Mouse (Mus musculus) E14TG2a.4 (cell line): ENCODE measurements around the gene Pacsin1.

ENCODE experiments used
- H3K27me3 ChIP-seq: 2 replicates; pipeline ENCODE4 v1.6.1; 2014; ENCODE audit warnings: low read length, control low read depth; ENCODE audit not compliant: insufficient read depth
- H3K36me3 ChIP-seq: 2 replicates; pipeline ENCODE4 v1.6.1; 2014; ENCODE audit warnings: low read length, control low read depth; ENCODE audit not compliant: insufficient read depth
- H3K4me1 ChIP-seq: replicated peaks from 2 replicates; pipeline ENCODE4 v1.6.1; 2014; ENCODE audit warnings: low read depth, low read length, control low read depth
- H3K4me3 ChIP-seq: replicated peaks from 2 replicates; pipeline ENCODE4 v1.5.1; 2014; ENCODE audit warnings: mild to moderate bottlenecking, low read length
- H3K9me3 ChIP-seq: 2 replicates; pipeline ENCODE4 v1.6.1; 2014; ENCODE audit warnings: low read length, control low read depth
- CTCF ChIP-seq: conservative IDR thresholded peaks from 2 replicates; pipeline ENCODE4 v1.5.1; 2014; ENCODE audit warnings: low read length
- NANOG ChIP-seq: IDR thresholded peaks from 2 replicates; pipeline ENCODE4 v1.6.1; 2014; ENCODE audit warnings: borderline replicate concordance, low read length, mixed read lengths
- POU5F1 ChIP-seq: IDR thresholded peaks from 2 replicates; pipeline ENCODE4 v1.6.1; 2014; ENCODE audit warnings: low read length, borderline replicate concordance

The Pacsin1 gene

GRCm38 (mm10) chr17:27705661-27706060 lies 50.4 kb downstream of the Pacsin1 start:
- H3K27me3 ChIP-seq: peaks cover 5% of the 10 kb centered on the region; the same call in 1 of the 2 replicates
- H3K36me3 ChIP-seq: 0 out of 2 replicates have a peak, but pooled peaks cover 8% of the 10 kb centered on the region
- TF ChIP-seq CTCF (no peak), NANOG (no peak), POU5F1 (no peak)
- H3K9me3 ChIP-seq: no peaks in the 10 kb centered on the region
- H3K4me3 ChIP-seq: 0 out of 2 replicates have a peak overlapping the region, but pooled peaks have one; percentile 23
- peaks cover 92% of the 10 kb centered on the region for H3K4me1 ChIP-seq

GRCm38 (mm10) chr17:27707954-27708661 lies 52.8 kb downstream of the Pacsin1 start:
- Histone ChIP-seq H3K9me3 (no peaks in the 10 kb centered on the region), H3K36me3 (0 out of 2 replicates have a peak, but pooled peaks cover 8% of the 10 kb centered on the region), H3K4me3 (peak overlapping the region; percentile 66), H3K27me3 (peaks cover 19% of the 10 kb centered on the region), H3K4me1 (peaks cover 85% of the 10 kb centered on the region)
- no peak for TF ChIP-seq NANOG

GRCm38 (mm10) chr17:27709650-27710049 lies 54.3 kb downstream of the Pacsin1 start:
- Histone ChIP-seq H3K36me3 (0 out of 2 replicates have a peak, but pooled peaks cover 8% of the 10 kb centered on the region), H3K4me3 (no peak overlapping the region), H3K9me3 (no peaks in the 10 kb centered on the region), H3K4me1 (peaks cover 71% of the 10 kb centered on the region), H3K27me3 (peaks cover 34% of the 10 kb centered on the region)
- TF ChIP-seq POU5F1 (no peak), NANOG (no peak), CTCF (no peak)

GRCm38 (mm10) chr17:27712832-27713231 lies 57.5 kb downstream of the Pacsin1 start:
- Histone ChIP-seq H3K4me1 (peaks cover 55% of the 10 kb centered on the region), H3K9me3 (no peaks in the 10 kb centered on the region), H3K4me3 (no peak overlapping the region), H3K36me3 (no peaks in the 10 kb centered on the region), H3K27me3 (peaks cover 48% of the 10 kb centered on the region)
- no peak for TF ChIP-seq CTCF
- no peak for TF ChIP-seq POU5F1
- no peak for TF ChIP-seq NANOG

GRCm38 (mm10) chr17:27716804-27717203 lies 61.5 kb downstream of the Pacsin1 start:
- peaks cover 58% of the 10 kb centered on the region for H3K4me1 ChIP-seq
- TF ChIP-seq POU5F1 (no peak), CTCF (no peak), NANOG (no peak)
- H3K4me3 ChIP-seq: peak overlapping the region; percentile 78
- H3K36me3 ChIP-seq: no peaks in the 10 kb centered on the region
- peaks cover 75% of the 10 kb centered on the region for H3K27me3 ChIP-seq
- no peaks in the 10 kb centered on the region for H3K9me3 ChIP-seq

GRCm38 (mm10) chr17:27718250-27718649 lies 62.9 kb downstream of the Pacsin1 start:
- H3K4me3 ChIP-seq: peak overlapping the region; percentile 78; the same call in 1 of the 2 replicates
- no peaks in the 10 kb centered on the region for H3K9me3 ChIP-seq
- TF ChIP-seq CTCF: 0 out of 2 replicates have a peak, but pooled peaks have one; percentile 17
- no peak for TF ChIP-seq POU5F1
- no peak for TF ChIP-seq NANOG
- H3K27me3 ChIP-seq: peaks cover 69% of the 10 kb centered on the region
- peaks cover 56% of the 10 kb centered on the region for H3K4me1 ChIP-seq
- no peaks in the 10 kb centered on the region for H3K36me3 ChIP-seq

- TF ChIP-seq NANOG: no peak
- TF ChIP-seq CTCF: no peak
- TF ChIP-seq POU5F1: no peak
- peak overlapping the region; percentile 62 for H3K4me3 ChIP-seq
- H3K9me3 ChIP-seq: no peaks in the 10 kb centered on the region
- peaks cover 61% of the 10 kb centered on the region for H3K27me3 ChIP-seq
- H3K36me3 ChIP-seq: no peaks in the 10 kb centered on the region
- H3K4me1 ChIP-seq: peaks cover 62% of the 10 kb centered on the region
These were observed 64.4 kb downstream of the Pacsin1 start for GRCm38 (mm10) chr17:27719663-27720062.

- TF ChIP-seq CTCF (no peak), NANOG (no peak), POU5F1 (no peak)
- H3K9me3 ChIP-seq: no peaks in the 10 kb centered on the region
These were observed 65.0 kb downstream of the Pacsin1 start for GRCm38 (mm10) chr17:27720326-27720725.

More at GRCm38 (mm10) chr17:27720326-27720725, 65.0 kb downstream of the Pacsin1 start:
- peaks cover 69% of the 10 kb centered on the region for H3K4me1 ChIP-seq
- H3K27me3 ChIP-seq: peaks cover 58% of the 10 kb centered on the region
- no peaks in the 10 kb centered on the region for H3K36me3 ChIP-seq
- H3K4me3 ChIP-seq: peak overlapping the region; percentile 62
